Mouse (Mus musculus): ENCODE results near the gene Adgrg1. TPM values are rescaled to one million over a fixed set of nuclear protein-coding genes. Genes with fewer than 3 reads are reported as not detected.

Adgrg1 gene
- polyA plus RNA-seq, 1 experiment from 2014 or later = 33.8 TPM

- Histone ChIP-seq H3K27ac (ENCODE audit: low read depth) (no peak overlapping the region), H3K9me3 (ENCODE audit: low read depth, low read length) (no peaks in the 10 kb centered on the region), H3K36me3 (ENCODE audit: insufficient read depth) (no peaks in the 10 kb centered on the region), H3K4me3 (ENCODE audit: low read depth, low read length) (no peak overlapping the region), H3K4me2 (no peak overlapping the region), H3K9ac (no peak overlapping the region), H3K4me1 (ENCODE audit: insufficient read depth) (no peaks in the 10 kb centered on the region), H3K27me3 (ENCODE audit: insufficient read depth, low read length) (no peaks in the 10 kb centered on the region)
- no peak for TF ChIP-seq CTCF (IDR thresholded peaks at IDR 0.05; ENCODE audit: low read depth)
- ATAC-seq (ENCODE audit: insufficient read depth) (no peak), DNase-seq (no peak)
- 60% methylated on average over 6 of the region's 6 CpGs for WGBS
Observed at GRCm38 (mm10) chr8:95047884-95048680, 73.5 kb downstream of the Adgrg1 start.

DNA sequence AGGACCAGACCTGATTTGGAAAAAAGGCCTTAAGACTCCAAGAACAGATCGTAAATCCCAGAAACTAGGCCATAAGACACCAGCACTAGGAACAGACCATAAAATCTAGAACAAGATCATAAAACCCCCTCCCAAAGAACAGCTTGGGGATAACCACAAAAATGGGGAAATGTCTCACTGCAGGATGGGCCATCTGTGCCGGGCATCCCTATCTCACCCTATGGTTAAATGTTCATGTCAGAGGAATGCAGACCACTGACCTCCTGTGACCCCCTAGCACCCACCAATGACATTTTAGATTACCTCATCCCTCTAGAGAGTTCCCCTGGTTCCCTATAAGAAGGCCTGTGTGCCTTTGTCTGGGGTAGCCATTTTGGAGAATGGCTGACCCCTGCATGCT lies 75.1 kb downstream of the Adgrg1 start:
- Histone ChIP-seq H3K9me3 (ENCODE audit: low read depth, low read length) (no peaks in the 10 kb centered on the region), H3K27me3 (ENCODE audit: insufficient read depth, low read length) (no peaks in the 10 kb centered on the region), H3K4me3 (ENCODE audit: low read depth, low read length) (no peak overlapping the region), H3K27ac (ENCODE audit: low read depth) (no peak overlapping the region), H3K9ac (no peak overlapping the region), H3K36me3 (ENCODE audit: insufficient read depth) (no peaks in the 10 kb centered on the region), H3K4me1 (ENCODE audit: insufficient read depth) (no peaks in the 10 kb centered on the region), H3K4me2 (no peak overlapping the region)
- TF ChIP-seq CTCF (IDR thresholded peaks at IDR 0.05; ENCODE audit: low read depth) = no peak
- 67% methylated on average over 2 of the region's 2 CpGs for WGBS
- ATAC-seq (ENCODE audit: insufficient read depth) (no peak), DNase-seq (no peak)

- TF ChIP-seq CTCF (IDR thresholded peaks at IDR 0.05; ENCODE audit: low read depth) = no peak
- no peak overlapping the region for H3K4me3 ChIP-seq (ENCODE audit: low read depth, low read length)
- no peak overlapping the region for H3K27ac ChIP-seq (ENCODE audit: low read depth)
- H3K9me3 ChIP-seq (ENCODE audit: low read depth, low read length) = no peaks in the 10 kb centered on the region
- no peaks in the 10 kb centered on the region for H3K36me3 ChIP-seq (ENCODE audit: insufficient read depth)
- H3K9ac ChIP-seq = no peak overlapping the region
- DNase-seq = no peak
- no peaks in the 10 kb centered on the region for H3K4me1 ChIP-seq (ENCODE audit: insufficient read depth)
- H3K27me3 ChIP-seq (ENCODE audit: insufficient read depth, low read length) = no peaks in the 10 kb centered on the region
- H3K4me2 ChIP-seq = no peak overlapping the region
- ATAC-seq (ENCODE audit: insufficient read depth) = 0 out of 2 replicates have a peak, but pooled peaks have one; percentile 24
- WGBS = 46% methylated on average over 6 of the region's 6 CpGs
Observed at GRCm38 (mm10) chr8:95054438-95054837, 79.9 kb downstream of the Adgrg1 start.

- no peaks in the 10 kb centered on the region for H3K36me3 ChIP-seq (ENCODE audit: insufficient read depth)
- H3K4me3 ChIP-seq (ENCODE audit: low read depth, low read length) = no peak within 1 kb of the TSS
- H3K27ac ChIP-seq (ENCODE audit: low read depth) = no peak within 1 kb of the TSS
- H3K4me1 ChIP-seq (ENCODE audit: insufficient read depth) = no peaks in the 10 kb centered on the region
- H3K27me3 ChIP-seq (ENCODE audit: insufficient read depth, low read length) = no peaks in the 10 kb centered on the region
- ATAC-seq (ENCODE audit: insufficient read depth) (peak; percentile 82; the same call in 1 of the 2 replicates), DNase-seq (peak; percentile 41)
- H3K9ac ChIP-seq = no peak within 1 kb of the TSS
- no peak for TF ChIP-seq CTCF (IDR thresholded peaks at IDR 0.05; ENCODE audit: low read depth)
- H3K9me3 ChIP-seq (ENCODE audit: low read depth, low read length) = no peaks in the 10 kb centered on the region
- WGBS = 20% methylated on average over 2 of the region's 2 CpGs
- no peak within 1 kb of the TSS for H3K4me2 ChIP-seq
Observed at GRCm38 (mm10) chr8:95054927-95055510, 80.5 kb downstream of the Adgrg1 start, which contains the start of gene Drc7. TSS of gene Drc7 (plus strand) at chr8:95055103.

DNA sequence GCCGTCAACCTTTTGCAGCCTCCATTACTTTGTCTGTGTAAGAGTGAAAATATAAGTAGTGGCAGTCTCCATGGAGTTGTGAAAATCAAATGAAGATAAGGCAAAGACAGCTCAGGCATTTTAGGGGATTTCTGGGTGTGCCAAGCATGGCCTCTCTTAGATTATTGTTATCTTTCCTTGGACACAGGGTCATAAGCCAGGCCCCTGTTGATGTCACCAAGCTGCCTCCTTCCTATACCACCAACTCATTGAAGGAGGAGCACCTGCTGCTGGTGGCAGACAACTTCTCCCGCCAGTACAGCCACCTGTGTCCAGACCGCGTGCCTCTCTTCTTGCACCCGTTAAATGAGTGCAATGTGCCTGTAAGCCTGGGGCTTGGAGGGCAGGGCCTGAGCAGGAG lies 81.9 kb downstream of the Adgrg1 start:
- no peak overlapping the region for H3K4me3 ChIP-seq (ENCODE audit: low read depth, low read length)
- H3K9me3 ChIP-seq (ENCODE audit: low read depth, low read length) = no peaks in the 10 kb centered on the region
- no peak overlapping the region for H3K9ac ChIP-seq
- TF ChIP-seq CTCF (IDR thresholded peaks at IDR 0.05; ENCODE audit: low read depth) = no peak
- H3K27ac ChIP-seq (ENCODE audit: low read depth) = no peak overlapping the region
- H3K36me3 ChIP-seq (ENCODE audit: insufficient read depth) = no peaks in the 10 kb centered on the region
- H3K27me3 ChIP-seq (ENCODE audit: insufficient read depth, low read length) = no peaks in the 10 kb centered on the region
- no peak for ATAC-seq (ENCODE audit: insufficient read depth)
- H3K4me2 ChIP-seq = no peak overlapping the region
- no peaks in the 10 kb centered on the region for H3K4me1 ChIP-seq (ENCODE audit: insufficient read depth)
- no peak for DNase-seq
- WGBS = 82% methylated on average over 5 of the region's 5 CpGs

GRCm38 (mm10) chr8:95058661-95059060 lies 84.1 kb downstream of the Adgrg1 start:
- Histone ChIP-seq H3K27me3 (ENCODE audit: insufficient read depth, low read length) (no peaks in the 10 kb centered on the region), H3K4me3 (ENCODE audit: low read depth, low read length) (no peak overlapping the region), H3K4me1 (ENCODE audit: insufficient read depth) (no peaks in the 10 kb centered on the region), H3K4me2 (no peak overlapping the region), H3K36me3 (ENCODE audit: insufficient read depth) (no peaks in the 10 kb centered on the region), H3K9me3 (ENCODE audit: low read depth, low read length) (no peaks in the 10 kb centered on the region), H3K9ac (no peak overlapping the region), H3K27ac (ENCODE audit: low read depth) (no peak overlapping the region)
- 67% methylated on average over 6 of the region's 6 CpGs for WGBS
- TF ChIP-seq CTCF (IDR thresholded peaks at IDR 0.05; ENCODE audit: low read depth) = no peak
- DNase-seq = no peak
- no peak for ATAC-seq (ENCODE audit: insufficient read depth)

GRCm38 (mm10) chr8:95059812-95060533 lies 85.4 kb downstream of the Adgrg1 start:
- no peak overlapping the region for H3K4me3 ChIP-seq (ENCODE audit: low read depth, low read length)
- TF ChIP-seq CTCF (IDR thresholded peaks at IDR 0.05; ENCODE audit: low read depth) = no peak
- H3K4me1 ChIP-seq (ENCODE audit: insufficient read depth) = no peaks in the 10 kb centered on the region
- WGBS = 34% methylated on average over 6 of the region's 6 CpGs
- no peak overlapping the region for H3K27ac ChIP-seq (ENCODE audit: low read depth)
- H3K27me3 ChIP-seq (ENCODE audit: insufficient read depth, low read length) = no peaks in the 10 kb centered on the region
- H3K4me2 ChIP-seq = no peak overlapping the region
- no peaks in the 10 kb centered on the region for H3K9me3 ChIP-seq (ENCODE audit: low read depth, low read length)
- DNase-seq (peak; percentile 28), ATAC-seq (ENCODE audit: insufficient read depth) (peak; percentile 31; the same call in 1 of the 2 replicates)
- no peaks in the 10 kb centered on the region for H3K36me3 ChIP-seq (ENCODE audit: insufficient read depth)
- H3K9ac ChIP-seq = no peak overlapping the region

Other genes with a start within 250 kb of the Adgrg1 start
- gene Ccl22, start 229.2 kb upstream of the Adgrg1 start, polyA plus RNA-seq (2014; fragmentation: Nextera tagmentation; extraction: Ambion mirVana) = not detected in 2 replicates
- 7.3 and 8.0 TPM in 2 replicates for gene Cx3cl1, start 202.7 kb upstream of the Adgrg1 start, polyA plus RNA-seq (2014; fragmentation: Nextera tagmentation; extraction: Ambion mirVana)
- gene Ccl17, start 164.3 kb upstream of the Adgrg1 start, polyA plus RNA-seq (2014; fragmentation: Nextera tagmentation; extraction: Ambion mirVana) = not detected in 2 replicates
- 58.3 and 61.0 TPM in 2 replicates for gene Coq9, start 136.4 kb upstream of the Adgrg1 start, polyA plus RNA-seq (2014; fragmentation: Nextera tagmentation; extraction: Ambion mirVana)
- 96.0 and 105 TPM in 2 replicates for gene Ciapin1, start 136.4 kb upstream of the Adgrg1 start, polyA plus RNA-seq (2014; fragmentation: Nextera tagmentation; extraction: Ambion mirVana)
- gene Polr2c, start 117.3 kb upstream of the Adgrg1 start, polyA plus RNA-seq (2014; fragmentation: Nextera tagmentation; extraction: Ambion mirVana) = 162 and 169 TPM in 2 replicates
- 32.5 and 36.5 TPM in 2 replicates for gene Dok4, start 98.4 kb upstream of the Adgrg1 start, polyA plus RNA-seq (2014; fragmentation: Nextera tagmentation; extraction: Ambion mirVana)
- 29.9 and 34.1 TPM in 2 replicates for gene Ccdc102a, start 56.7 kb upstream of the Adgrg1 start, polyA plus RNA-seq (2014; fragmentation: Nextera tagmentation; extraction: Ambion mirVana)
- gene Adgrg5, start 51.1 kb upstream of the Adgrg1 start, polyA plus RNA-seq (2014; fragmentation: Nextera tagmentation; extraction: Ambion mirVana) = 0.18 and 0.21 TPM in 2 replicates
- 4.0 and 4.7 TPM in 2 replicates for gene Adgrg3, start 42.9 kb downstream of the Adgrg1 start, polyA plus RNA-seq (2014; fragmentation: Nextera tagmentation; extraction: Ambion mirVana)
- 0.07 TPM in 1 of 2 replicates, not detected in the other for gene Drc7, start 80.4 kb downstream of the Adgrg1 start, polyA plus RNA-seq (2014; fragmentation: Nextera tagmentation; extraction: Ambion mirVana)
- gene Katnb1, start 106.4 kb downstream of the Adgrg1 start, polyA plus RNA-seq (2014; fragmentation: Nextera tagmentation; extraction: Ambion mirVana) = 19.4 and 23.1 TPM in 2 replicates
- gene Kifc3, start 228.1 kb downstream of the Adgrg1 start, polyA plus RNA-seq (2014; fragmentation: Nextera tagmentation; extraction: Ambion mirVana) = 17.3 and 20.7 TPM in 2 replicates

Measured in lung, embryonic 14.5 days (tissue).